Mouse (Mus musculus): ENCODE measurements around the gene Pus7. TPM values are rescaled to one million over a fixed set of nuclear protein-coding genes. Genes with fewer than 3 reads are reported as not detected.

Gene Pus7
- polyA plus RNA-seq, 1 experiment: 21.2 TPM

Other genes starting within 250 kb of the Pus7 start
- 86.6 and 90.8 TPM in 2 replicates for gene Srpk2, start 99.1 kb downstream of the Pus7 start, polyA plus RNA-seq (2012; rRNA removed)
- 15.4 and 18.1 TPM in 2 replicates for gene Rint1, start 4.0 kb upstream of the Pus7 start, polyA plus RNA-seq (2012; rRNA removed)
- 89.0 and 107 TPM in 2 replicates for gene Tomm7, start 60.5 kb upstream of the Pus7 start, polyA plus RNA-seq (2012; rRNA removed)
- 20.8 and 21.9 TPM in 2 replicates for gene Fam126a, start 247.0 kb upstream of the Pus7 start, polyA plus RNA-seq (2012; rRNA removed)